Mouse (Mus musculus) forebrain, embryonic 16.5 days (tissue): ENCODE measurements around the gene Tsc22d4. TPM values are rescaled to one million over a fixed set of nuclear protein-coding genes. Genes with fewer than 3 reads are reported as not detected.
"Not testable (repeated sequence)": the region's sequence is repeated elsewhere in the genome, so short reads cannot be mapped to it uniquely, and the experiment has no call there.

Experiments used
- ATAC-seq: fragments of 200-750 bp; cut with Nextera tagmentation; 2 replicates; pipeline ENCODE4 v1.8.0; 2017; ENCODE audit warnings: mild to moderate bottlenecking, moderate library complexity
- H3K27ac ChIP-seq: fragments of 300-500 bp; sonication (generic); 2 replicates; pipeline ENCODE4 v1.5.1; 2014; ENCODE audit warnings: low read length, control low read depth
- H3K27me3 ChIP-seq: fragments of 300-500 bp; sonication (generic); replicated peaks from 2 replicates; pipeline ENCODE4 v1.6.1; 2014; ENCODE audit warnings: low read length; ENCODE audit not compliant: control insufficient read depth, insufficient read depth
- H3K36me3 ChIP-seq: fragments of 300-500 bp; sonication (generic); 2 replicates; pipeline ENCODE4 v1.6.1; 2014; ENCODE audit not compliant: control insufficient read depth, insufficient read depth
- H3K4me1 ChIP-seq: fragments of 300-500 bp; sonication (generic); replicated peaks from 2 replicates; pipeline ENCODE4 v1.6.1; 2014; ENCODE audit warnings: low read length; ENCODE audit not compliant: control insufficient read depth, insufficient read depth
- H3K4me2 ChIP-seq: fragments of 300-500 bp; sonication (generic); 2 replicates; pipeline ENCODE4 v1.6.1; 2014; ENCODE audit warnings: mild to moderate bottlenecking, low read length, control low read depth
- H3K4me3 ChIP-seq: fragments of 300-500 bp; sonication (generic); replicated peaks from 2 replicates; pipeline ENCODE4 v1.5.1; 2014; ENCODE audit warnings: mild to moderate bottlenecking, low read length, control low read depth
- H3K9ac ChIP-seq: fragments of 300-500 bp; sonication (generic); replicated peaks from 2 replicates; pipeline ENCODE4 v1.6.1; 2014; ENCODE audit warnings: low read depth, low read length, control low read depth
- H3K9me3 ChIP-seq: fragments of 300-500 bp; sonication (generic); 2 replicates; pipeline ENCODE4 v1.6.1; 2016; ENCODE audit warnings: low read length; ENCODE audit not compliant: control insufficient read depth
- WGBS: fragments of 180-500 bp; shearing (Covaris S2); extraction: QIAGEN DNeasy Blood & Tissue Kit; methylation state at CpG from one replicate; pipeline ENCODE4 v1.1.7; 2014; 5-methylcytosine and 5-hydroxymethylcytosine counted together
- polyA plus RNA-seq: library from polyadenylated mRNA; unstranded; fragments of >200 nt; fragmentation: Nextera tagmentation; extraction: Ambion mirVana; gene quantifications from 2 replicates; pipeline ENCODE4 v1.2.1, GENCODE M21; 2015

Gene Tsc22d4
- polyA plus RNA-seq, 1 experiment from 2014 or later, result 69.1 TPM

DNA sequence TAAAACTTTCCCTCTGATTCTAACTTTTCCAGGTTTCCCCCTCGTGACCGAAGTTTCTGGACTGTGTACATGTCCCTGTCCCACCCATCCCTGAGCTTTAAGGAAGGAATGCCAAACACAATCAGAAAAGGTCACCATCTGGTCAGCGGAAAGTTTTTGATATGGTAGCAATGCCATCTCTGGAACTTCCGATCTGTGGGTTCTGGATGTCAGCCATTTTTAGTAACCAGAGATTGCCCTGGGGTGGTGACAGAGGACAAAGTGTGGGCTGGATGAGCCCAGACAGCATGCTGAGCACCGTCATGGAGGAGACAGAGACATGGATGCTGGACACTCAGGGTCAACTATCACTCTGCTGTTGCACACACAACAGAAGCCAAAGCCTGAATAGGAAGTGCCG is 26.4 kb upstream of the Tsc22d4 start:
- no peak overlapping the region for H3K4me2 ChIP-seq
- no peak overlapping the region for H3K27ac ChIP-seq
- H3K9ac ChIP-seq, result no peak overlapping the region
- no peaks in the 10 kb centered on the region for H3K27me3 ChIP-seq
- no peak overlapping the region for H3K4me3 ChIP-seq
- WGBS, result 94% methylated on average over 6 of the region's 6 CpGs
- ATAC-seq, result no peak
- no peaks in the 10 kb centered on the region for H3K36me3 ChIP-seq
- no peaks in the 10 kb centered on the region for H3K9me3 ChIP-seq
- no peaks in the 10 kb centered on the region for H3K4me1 ChIP-seq

- not testable (repeated sequence) for H3K9me3 ChIP-seq, H3K4me3 ChIP-seq, H3K27me3 ChIP-seq, H3K36me3 ChIP-seq, H3K4me2 ChIP-seq, H3K9ac ChIP-seq, H3K27ac ChIP-seq, H3K4me1 ChIP-seq, ATAC-seq
- 40% methylated on average over 10 of the region's 16 CpGs for WGBS
These were observed 24.9 kb upstream of the Tsc22d4 start for GRCm38 (mm10) chr5:137720558-137721164.

GRCm38 (mm10) chr5:137723840-137724239 is 21.7 kb upstream of the Tsc22d4 start:
- Histone ChIP-seq H3K27ac (no peak overlapping the region), H3K36me3 (peaks cover under 1% of the 10 kb centered on the region; the same call in 1 of the 2 replicates), H3K4me3 (no peak overlapping the region), H3K4me1 (no peaks in the 10 kb centered on the region), H3K27me3 (no peaks in the 10 kb centered on the region), H3K9me3 (no peaks in the 10 kb centered on the region), H3K9ac (no peak overlapping the region), H3K4me2 (no peak overlapping the region)
- WGBS, result 88% methylated on average over 5 of the region's 5 CpGs
- ATAC-seq, result no peak

GRCm38 (mm10) chr5:137726767-137727166 is 18.8 kb upstream of the Tsc22d4 start:
- Histone ChIP-seq H3K27ac (no peak overlapping the region), H3K4me1 (0 out of 2 replicates have a peak, but pooled peaks cover 5% of the 10 kb centered on the region), H3K4me3 (no peak overlapping the region), H3K36me3 (peaks cover 10% of the 10 kb centered on the region), H3K4me2 (no peak overlapping the region), H3K27me3 (no peaks in the 10 kb centered on the region), H3K9me3 (no peaks in the 10 kb centered on the region), H3K9ac (no peak overlapping the region)
- WGBS, result 75% methylated on average over 6 of the region's 6 CpGs
- ATAC-seq, result no peak

DNA sequence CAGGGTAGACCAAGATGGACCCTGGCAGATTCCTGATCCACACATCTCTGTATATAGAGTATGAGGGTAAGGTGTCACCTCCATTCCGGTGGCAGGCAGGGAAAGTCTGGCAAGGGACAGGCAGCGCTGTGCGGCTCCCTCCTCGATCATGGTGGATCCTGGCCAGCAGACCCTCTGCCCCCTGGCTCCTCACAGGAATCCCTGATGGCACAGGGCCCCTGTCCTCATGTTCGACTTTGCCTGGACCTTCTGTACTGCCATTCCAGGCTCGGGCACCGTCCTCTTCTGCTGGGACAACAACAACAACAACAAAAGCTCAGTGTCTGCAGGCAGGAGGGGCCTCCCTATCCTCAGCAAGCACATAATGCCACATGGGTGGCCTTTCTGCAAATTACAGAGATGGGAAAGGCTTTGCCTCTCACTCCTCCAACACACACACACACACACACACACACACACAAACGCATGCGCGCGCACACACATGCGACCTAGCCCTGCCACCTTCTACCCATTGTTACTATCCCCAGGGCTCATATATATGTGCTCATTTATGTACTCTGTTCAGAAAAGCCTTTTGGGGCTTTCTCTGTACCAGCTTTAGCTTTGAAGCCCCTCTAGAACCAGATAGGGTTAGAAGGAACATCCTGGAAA is 11.8 kb upstream of the Tsc22d4 start:
- no peaks in the 10 kb centered on the region for H3K9me3 ChIP-seq
- peak overlapping the region; percentile 60 for H3K4me2 ChIP-seq
- no peaks in the 10 kb centered on the region for H3K27me3 ChIP-seq
- peak overlapping the region; percentile 97 for H3K27ac ChIP-seq
- ATAC-seq, result peak; percentile 56
- peak overlapping the region; percentile 46 for H3K9ac ChIP-seq
- H3K4me1 ChIP-seq, result peaks cover 55% of the 10 kb centered on the region
- peaks cover 10% of the 10 kb centered on the region for H3K36me3 ChIP-seq
- H3K4me3 ChIP-seq, result peak overlapping the region; percentile 35
- WGBS, result 9% methylated on average over 12 of the region's 12 CpGs

- H3K27ac ChIP-seq, result peak overlapping the region; percentile 97
- H3K9ac ChIP-seq, result peak overlapping the region; percentile 46
- no peaks in the 10 kb centered on the region for H3K9me3 ChIP-seq
- H3K27me3 ChIP-seq, result no peaks in the 10 kb centered on the region
- peaks cover 7% of the 10 kb centered on the region for H3K36me3 ChIP-seq
- H3K4me3 ChIP-seq, result peak overlapping the region; percentile 35
- peaks cover 63% of the 10 kb centered on the region for H3K4me1 ChIP-seq
- ATAC-seq, result peak; percentile 97
- WGBS, result 26% methylated on average over 6 of the region's 6 CpGs
- peak overlapping the region; percentile 60 for H3K4me2 ChIP-seq
These were observed 11.1 kb upstream of the Tsc22d4 start for GRCm38 (mm10) chr5:137734289-137735061.

- H3K27ac ChIP-seq, result no peak overlapping the region
- H3K4me3 ChIP-seq, result no peak overlapping the region
- 81% methylated on average over 6 of the region's 6 CpGs for WGBS
- H3K27me3 ChIP-seq, result no peaks in the 10 kb centered on the region
- no peak for ATAC-seq
- peak overlapping the region; percentile 33; the same call in 1 of the 2 replicates for H3K9ac ChIP-seq
- peaks cover 72% of the 10 kb centered on the region for H3K4me1 ChIP-seq
- H3K9me3 ChIP-seq, result no peaks in the 10 kb centered on the region
- H3K36me3 ChIP-seq, result no peaks in the 10 kb centered on the region; the same call in 1 of the 2 replicates
- H3K4me2 ChIP-seq, result peak overlapping the region; percentile 84
These were observed 8.1 kb upstream of the Tsc22d4 start for GRCm38 (mm10) chr5:137737400-137737940.

DNA sequence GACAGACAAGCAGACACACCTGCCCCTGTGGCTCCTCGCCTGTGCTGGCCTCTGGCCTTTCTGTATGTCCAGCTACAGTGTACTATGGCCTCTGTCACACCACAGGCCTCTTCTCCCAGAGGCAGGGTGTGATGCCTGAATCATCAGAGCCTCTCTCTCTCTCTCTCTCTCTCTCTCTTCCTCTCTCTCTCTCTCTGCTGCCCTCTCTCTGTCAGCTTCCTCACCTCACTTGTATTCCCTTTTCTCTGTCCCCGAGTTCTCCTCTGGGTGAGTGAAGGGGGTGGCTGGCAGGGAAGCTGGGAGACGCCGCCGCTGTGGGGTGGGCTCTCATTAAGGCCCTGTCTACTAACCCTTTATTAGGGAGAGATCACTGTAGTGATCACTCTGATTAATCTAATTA is 7.0 kb upstream of the Tsc22d4 start:
- peak overlapping the region; percentile 90 for H3K27ac ChIP-seq
- H3K9me3 ChIP-seq, result no peaks in the 10 kb centered on the region
- no peaks in the 10 kb centered on the region for H3K27me3 ChIP-seq
- H3K4me1 ChIP-seq, result peaks cover 62% of the 10 kb centered on the region
- 14% methylated on average over 5 of the region's 5 CpGs for WGBS
- no peak for ATAC-seq
- peak overlapping the region; percentile 79 for H3K9ac ChIP-seq
- H3K4me3 ChIP-seq, result peak overlapping the region; percentile 67
- peak overlapping the region; percentile 84 for H3K4me2 ChIP-seq
- no peaks in the 10 kb centered on the region; the same call in 1 of the 2 replicates for H3K36me3 ChIP-seq

DNA sequence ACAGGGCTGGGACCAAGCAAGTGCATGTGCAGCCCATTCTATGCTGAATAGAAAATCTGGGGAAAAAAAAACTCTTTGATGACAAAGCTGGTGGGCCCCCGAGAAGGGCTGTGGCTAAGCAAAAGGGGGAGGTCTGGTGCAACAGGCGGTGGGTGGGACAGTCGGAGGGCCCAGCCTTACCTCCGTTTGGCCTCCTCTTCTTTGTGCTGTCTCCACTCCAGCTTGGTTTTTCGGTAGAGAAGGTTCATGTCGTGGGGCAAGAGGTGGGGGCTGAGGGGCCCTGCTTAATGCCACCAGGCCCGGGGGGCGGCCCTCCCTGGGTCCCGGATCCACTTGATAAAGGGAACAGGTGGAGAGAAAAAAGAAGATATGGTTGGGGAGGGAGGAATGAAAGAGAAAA is 6.1 kb upstream of the Tsc22d4 start:
- no peak for ATAC-seq
- peak overlapping the region; percentile 79 for H3K9ac ChIP-seq
- peak overlapping the region; percentile 67 for H3K4me3 ChIP-seq
- 17% methylated on average over 9 of the region's 9 CpGs for WGBS
- peak overlapping the region; percentile 84 for H3K4me2 ChIP-seq
- no peaks in the 10 kb centered on the region for H3K9me3 ChIP-seq
- H3K27ac ChIP-seq, result peak overlapping the region; percentile 90
- H3K4me1 ChIP-seq, result peaks cover 54% of the 10 kb centered on the region
- no peaks in the 10 kb centered on the region for H3K27me3 ChIP-seq
- H3K36me3 ChIP-seq, result no peaks in the 10 kb centered on the region; the same call in 1 of the 2 replicates
